In the genomic region with DNA sequence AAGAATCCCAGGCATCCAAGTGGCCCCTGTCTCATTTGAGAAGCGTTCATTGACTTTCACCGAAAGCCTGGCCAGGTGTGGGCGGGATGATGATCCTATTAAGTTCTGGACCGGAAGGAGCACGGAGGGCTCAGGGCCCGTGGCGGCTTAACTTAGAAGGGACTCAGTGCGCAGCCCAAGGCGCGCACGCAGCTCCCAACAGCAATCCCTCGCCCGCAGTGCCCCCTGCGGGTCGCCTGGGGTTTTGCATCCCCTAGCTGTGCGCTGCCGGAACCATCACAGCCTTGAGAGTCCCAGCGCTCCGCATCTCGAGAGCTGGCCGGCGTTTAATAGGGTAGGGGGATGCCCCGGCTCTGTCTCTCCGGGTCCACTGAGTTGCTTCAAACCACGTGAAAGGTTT, we compare ENCODE assay signal across 8 mouse cellular contexts. TPM values are rescaled to one million over a fixed set of nuclear protein-coding genes. Genes with fewer than 3 reads are reported as not detected.
DNase-seq lines count a peak whose midpoint lies in the region; ATAC-seq and TF ChIP-seq lines count a peak whose summit lies in the region.

No protein-coding gene starts in this region.

- TF ChIP-seq CTCF in ES-Bruce4 (IDR thresholded peaks at IDR 0.05; ENCODE audit: low read depth, low read length): peak; percentile 77
- peak; percentile 70 for TF ChIP-seq CTCF in cerebellum, adult 2 months (IDR thresholded peaks at IDR 0.05; ENCODE audit: borderline replicate concordance, insufficient read depth, low read depth, low read length)
- peak; percentile 98 for TF ChIP-seq CTCF in layer of hippocampus, adult 2 months (conservative IDR thresholded peaks at IDR 0.05)
- TF ChIP-seq CTCF in lung, embryonic 14.5 days (IDR thresholded peaks at IDR 0.05; ENCODE audit: low read depth): peak; percentile 94
- TF ChIP-seq CTCF in thymus, adult 2 months (IDR thresholded peaks at IDR 0.05; ENCODE audit: borderline replicate concordance, control insufficient read depth, extremely low read depth, insufficient read depth, low read length, poor library complexity): peak; percentile 77; the same call in 1 of the 2 replicates

- peak overlapping the region; percentile 80 for H3K4me2 ChIP-seq in lung, embryonic 14.5 days

- H3K27ac ChIP-seq in ES-Bruce4 (ENCODE audit: insufficient read depth, low read length): no peak overlapping the region
- no peak overlapping the region for H3K27ac ChIP-seq in cerebellum, adult 2 months (ENCODE audit: insufficient read depth, low read length)
- no peak overlapping the region for H3K27ac ChIP-seq in layer of hippocampus, adult 2 months
- no peak overlapping the region for H3K27ac ChIP-seq in lung, embryonic 14.5 days (ENCODE audit: low read depth)
- no peak overlapping the region for H3K27ac ChIP-seq in thymus, adult 2 months (ENCODE audit: control insufficient read depth, insufficient read depth, low read length)

- peak overlapping the region; percentile 57 for H3K4me3 ChIP-seq in ES-Bruce4 (ENCODE audit: low read depth, low read length)
- H3K4me3 ChIP-seq in cerebellum, adult 2 months (replicated peaks; ENCODE audit: insufficient read depth, low read depth, low read length): peak overlapping the region; percentile 39
- H3K4me3 ChIP-seq in layer of hippocampus, adult 2 months: peak overlapping the region; percentile 27
- H3K4me3 ChIP-seq in lung, embryonic 14.5 days (ENCODE audit: low read depth, low read length): peak overlapping the region; percentile 43
- H3K4me3 ChIP-seq in thymus, adult 2 months (ENCODE audit: control insufficient read depth, insufficient read depth, low read length): no peak overlapping the region

- no peaks in the 10 kb centered on the region for H3K36me3 ChIP-seq in ES-Bruce4 (ENCODE audit: control insufficient read depth, insufficient read depth, low read length, poor library complexity, severe bottlenecking)
- H3K36me3 ChIP-seq in lung, embryonic 14.5 days (ENCODE audit: insufficient read depth): no peaks in the 10 kb centered on the region
- no peaks in the 10 kb centered on the region for H3K36me3 ChIP-seq in thymus, adult 2 months (ENCODE audit: control insufficient read depth, insufficient read depth, low read length)

- H3K9ac ChIP-seq in ES-Bruce4 (ENCODE audit: low read depth, poor library complexity, severe bottlenecking): peak overlapping the region; percentile 45
- H3K9ac ChIP-seq in lung, embryonic 14.5 days: no peak overlapping the region

- under 1% methylated on average over 25 of the region's 25 CpGs for WGBS in cerebellum, adult 2 months
- WGBS in lung, embryonic 14.5 days: under 1% methylated on average over 25 of the region's 25 CpGs
- under 1% methylated on average over 25 of the region's 25 CpGs for WGBS in thymus, adult 2 months

- TF ChIP-seq POLR2A in ES-Bruce4 (IDR thresholded peaks at IDR 0.05; ENCODE audit: insufficient read depth, low read length): no peak
- no peak for TF ChIP-seq POLR2A in cerebellum, adult 2 months (IDR thresholded peaks at IDR 0.05; ENCODE audit: borderline replicate concordance, insufficient read depth, low read length)
- TF ChIP-seq POLR2A in thymus, adult 2 months (IDR thresholded peaks at IDR 0.05; ENCODE audit: control insufficient read depth, extremely low read depth, insufficient read depth, low read length, poor library complexity): no peak

- TF ChIP-seq EP300 in ES-Bruce4 (IDR thresholded peaks at IDR 0.05; ENCODE audit: insufficient read depth, low read depth, low read length): 0 out of 2 replicates have a peak, but pooled peaks have one; percentile 56

- H3K4me1 ChIP-seq in ES-Bruce4 (ENCODE audit: control insufficient read depth, insufficient read depth, low read length): no peaks in the 10 kb centered on the region
- H3K4me1 ChIP-seq in cerebellum, adult 2 months (ENCODE audit: control insufficient read depth, insufficient read depth, low read length): peaks cover 4% of the 10 kb centered on the region
- 0 out of 2 replicates have a peak, but pooled peaks cover 3% of the 10 kb centered on the region for H3K4me1 ChIP-seq in lung, embryonic 14.5 days (ENCODE audit: insufficient read depth)
- H3K4me1 ChIP-seq in thymus, adult 2 months (replicated peaks; ENCODE audit: control insufficient read depth, insufficient read depth, low read length): peaks cover 13% of the 10 kb centered on the region

- H3K9me3 ChIP-seq in ES-Bruce4 (replicated peaks; ENCODE audit: control insufficient read depth, insufficient read depth, low read length, poor library complexity, severe bottlenecking): no peaks in the 10 kb centered on the region
- no peaks in the 10 kb centered on the region for H3K9me3 ChIP-seq in lung, embryonic 14.5 days (ENCODE audit: low read depth, low read length)

- DNase-seq in cerebellum, adult 2 months: peak; percentile 67 to 76
- peak; percentile 94 for DNase-seq in forelimb bud, embryonic 11.5 days (ENCODE audit: low read depth, low spot score)
- peak; percentile 92 for DNase-seq in heart, postnatal 4 days
- DNase-seq in layer of hippocampus, adult 2 months (ENCODE audit: low spot score in 2 of 2): peak; percentile 75 to 84
- peak; percentile 94 for DNase-seq in lung, embryonic 14.5 days
- peak; percentile 43 for DNase-seq in ovary, adult 18-20 months (ENCODE audit: low spot score)
- DNase-seq in thymus, adult 2 months: peak; percentile 69

- peak; percentile 32 for ATAC-seq in lung, embryonic 14.5 days (ENCODE audit: insufficient read depth)

- H3K27me3 ChIP-seq in ES-Bruce4 (ENCODE audit: control insufficient read depth, insufficient read depth, low read length, poor library complexity, severe bottlenecking): 0 out of 2 replicates have a peak, but pooled peaks cover 1% of the 10 kb centered on the region
- peaks cover 2% of the 10 kb centered on the region; the same call in 1 of the 2 replicates for H3K27me3 ChIP-seq in cerebellum, adult 2 months (ENCODE audit: control insufficient read depth, insufficient read depth, low read length)
- peaks cover 84% of the 10 kb centered on the region for H3K27me3 ChIP-seq in lung, embryonic 14.5 days (ENCODE audit: insufficient read depth, low read length)
- H3K27me3 ChIP-seq in thymus, adult 2 months (ENCODE audit: control insufficient read depth, insufficient read depth, low read length): peaks cover 23% of the 10 kb centered on the region

RNA-seq across cellular contexts. Expression of a gene that starts 1.4 kb away (rescaled TPM):
- 2.0 and 2.2 TPM in 2 replicates for polyA plus RNA-seq in ES-Bruce4 (2011; ENCODE audit: insufficient read depth, insufficient read length, low read depth, missing spikeins)
- 4.5 and 6.4 TPM in 2 replicates for polyA plus RNA-seq in cerebellum, adult 2 months (2012; rRNA removed)
- 1 to 10 TPM; 3.7 to 4.3 TPM for total RNA-seq in heart, postnatal 4 days (2021)
- total RNA-seq in layer of hippocampus, adult 2 months (2021): 1 to 10 TPM; 1.3 TPM
- 5.0 and 5.9 TPM in 2 replicates for polyA plus RNA-seq in lung, embryonic 14.5 days (2014; fragmentation: Nextera tagmentation; extraction: Ambion mirVana)
- 6.4 and 7.0 TPM in 2 replicates for polyA plus RNA-seq in thymus, adult 2 months (2012; rRNA removed)

Comparison
In these comparisons a context has a peak if more than half of its experiments do, and no peak if none do; other contexts are left out.
1. DNase-seq: peak in every context shown above with its lines; median percentile 94 in forelimb bud, embryonic 11.5 days; 94 in lung, embryonic 14.5 days; 92 in heart, postnatal 4 days; 80 in layer of hippocampus, adult 2 months; 72 in cerebellum, adult 2 months; 69 in thymus, adult 2 months; 43 in ovary, adult 18-20 months.